Mouse (Mus musculus): ENCODE data around the gene Zc3h10. TPM values are rescaled to one million over a fixed set of nuclear protein-coding genes. Genes with fewer than 3 reads are reported as not detected.
"Not testable (repeated sequence)": the region's sequence is repeated elsewhere in the genome, so short reads cannot be mapped to it uniquely, and the experiment has no call there.

Zc3h10 gene
- polyA plus RNA-seq, 1 experiment: 15.2 TPM

DNA sequence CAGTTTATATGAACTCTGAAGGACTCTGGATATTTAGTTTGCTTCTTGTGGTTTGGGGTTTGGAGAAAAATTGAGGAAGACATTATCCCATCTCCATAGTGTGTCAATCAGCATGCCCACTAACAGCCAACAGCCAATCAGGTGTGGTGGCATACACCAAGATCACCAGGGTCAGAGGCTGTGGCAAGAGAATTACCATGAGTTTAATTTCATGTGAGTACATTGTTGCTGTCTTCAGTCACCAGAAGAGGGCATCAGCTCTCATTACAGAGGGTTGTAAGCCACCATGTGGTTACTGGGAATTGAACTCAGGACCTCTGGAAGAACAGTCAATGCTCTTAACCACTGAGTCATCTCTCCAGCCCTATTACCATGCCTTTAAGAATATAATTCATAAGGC is 8.7 kb upstream of the Zc3h10 start:
- Histone ChIP-seq H3K27ac (ENCODE audit: insufficient read depth, low read depth, low read length) (no peak overlapping the region), H3K4me1 (ENCODE audit: control insufficient read depth, insufficient read depth, insufficient read length, low read length) (no peaks in the 10 kb centered on the region), H3K27me3 (ENCODE audit: control insufficient read depth, insufficient read depth, low read length) (no peaks in the 10 kb centered on the region), H3K36me3 (ENCODE audit: control insufficient read depth, insufficient read depth, low read length) (peaks cover 33% of the 10 kb centered on the region), H3K4me3 (ENCODE audit: low read depth, low read length) (no peak overlapping the region)
- no peak for TF ChIP-seq POLR2A (IDR thresholded peaks at IDR 0.05; ENCODE audit: low read depth, low read length)
- no peak for TF ChIP-seq CTCF (IDR thresholded peaks at IDR 0.05; ENCODE audit: extremely low read depth, insufficient read length, insufficient replicate concordance, low read depth, low read length)

GRCm38 (mm10) chr10:128555567-128555966 is 8.0 kb upstream of the Zc3h10 start:
- H3K4me1 ChIP-seq (ENCODE audit: control insufficient read depth, insufficient read depth, insufficient read length, low read length); H3K4me3 ChIP-seq (ENCODE audit: low read depth, low read length); H3K27me3 ChIP-seq (ENCODE audit: control insufficient read depth, insufficient read depth, low read length); H3K27ac ChIP-seq (ENCODE audit: insufficient read depth, low read depth, low read length): not testable (repeated sequence)
- 81% methylated on average over 1 of the region's 1 CpGs for WGBS
- H3K36me3 ChIP-seq (ENCODE audit: control insufficient read depth, insufficient read depth, low read length): peaks cover 28% of the 10 kb centered on the region

DNA sequence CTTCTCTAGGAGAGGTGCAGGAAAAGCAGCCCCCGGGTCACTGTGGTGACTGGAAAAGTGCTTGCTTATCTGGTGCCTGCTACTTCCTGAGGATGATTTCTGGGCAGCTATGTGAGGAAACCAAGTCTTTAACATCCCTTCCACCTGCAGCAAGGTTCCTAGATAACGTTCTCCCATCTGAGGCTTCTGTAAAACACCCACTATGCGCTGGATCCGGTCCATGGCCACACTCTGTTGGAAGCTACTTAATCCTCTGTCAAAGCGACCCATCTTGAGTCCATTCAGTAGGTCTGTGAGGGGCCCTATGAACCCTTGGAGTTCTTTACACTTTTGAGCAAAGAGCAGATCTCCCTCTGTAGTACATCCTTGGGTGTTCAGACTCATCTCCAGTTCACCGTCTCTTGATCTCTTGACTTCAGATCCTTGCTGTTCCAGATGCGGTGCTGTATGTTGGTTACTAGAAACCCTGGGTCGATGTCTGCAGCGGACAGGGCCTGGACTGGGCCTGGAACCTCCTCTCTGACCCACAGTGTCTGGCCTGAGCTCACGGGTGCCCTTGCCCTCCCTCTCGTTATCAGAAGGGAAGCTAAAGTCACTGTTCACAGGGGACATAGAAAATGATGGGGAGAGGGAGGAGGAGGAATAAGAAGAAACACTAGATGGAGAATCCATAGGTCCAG is 2.7 kb upstream of the Zc3h10 start:
- not testable (repeated sequence) for H3K36me3 ChIP-seq (ENCODE audit: control insufficient read depth, insufficient read depth, low read length); H3K27ac ChIP-seq (ENCODE audit: insufficient read depth, low read depth, low read length); H3K4me3 ChIP-seq (ENCODE audit: low read depth, low read length); H3K4me1 ChIP-seq (ENCODE audit: control insufficient read depth, insufficient read depth, insufficient read length, low read length); H3K27me3 ChIP-seq (ENCODE audit: control insufficient read depth, insufficient read depth, low read length)
- WGBS: 90% methylated on average over 11 of the region's 11 CpGs

DNA sequence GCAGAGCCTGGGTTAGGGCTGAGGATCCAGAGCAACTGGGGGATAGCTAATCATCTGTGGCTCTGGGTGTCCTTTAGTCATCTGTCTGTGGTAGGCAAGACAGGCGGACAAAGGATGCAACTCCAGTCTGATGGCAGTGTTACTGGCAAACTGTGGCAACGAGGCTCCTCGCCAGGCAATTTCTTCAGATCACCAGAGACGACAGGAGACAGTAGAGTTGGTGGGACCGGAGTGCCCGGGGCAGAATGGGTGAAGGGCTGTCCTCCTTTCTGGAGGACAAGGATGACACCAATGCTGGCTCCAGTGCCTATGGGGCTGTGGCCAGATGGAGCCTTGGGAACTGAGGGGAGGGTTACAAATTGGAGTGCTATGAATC is 2.1 kb upstream of the Zc3h10 start:
- H3K27me3 ChIP-seq (ENCODE audit: control insufficient read depth, insufficient read depth, low read length); H3K36me3 ChIP-seq (ENCODE audit: control insufficient read depth, insufficient read depth, low read length); H3K27ac ChIP-seq (ENCODE audit: insufficient read depth, low read depth, low read length); H3K4me1 ChIP-seq (ENCODE audit: control insufficient read depth, insufficient read depth, insufficient read length, low read length); H3K4me3 ChIP-seq (ENCODE audit: low read depth, low read length): not testable (repeated sequence)
- 57% methylated on average over 6 of the region's 6 CpGs for WGBS

DNA sequence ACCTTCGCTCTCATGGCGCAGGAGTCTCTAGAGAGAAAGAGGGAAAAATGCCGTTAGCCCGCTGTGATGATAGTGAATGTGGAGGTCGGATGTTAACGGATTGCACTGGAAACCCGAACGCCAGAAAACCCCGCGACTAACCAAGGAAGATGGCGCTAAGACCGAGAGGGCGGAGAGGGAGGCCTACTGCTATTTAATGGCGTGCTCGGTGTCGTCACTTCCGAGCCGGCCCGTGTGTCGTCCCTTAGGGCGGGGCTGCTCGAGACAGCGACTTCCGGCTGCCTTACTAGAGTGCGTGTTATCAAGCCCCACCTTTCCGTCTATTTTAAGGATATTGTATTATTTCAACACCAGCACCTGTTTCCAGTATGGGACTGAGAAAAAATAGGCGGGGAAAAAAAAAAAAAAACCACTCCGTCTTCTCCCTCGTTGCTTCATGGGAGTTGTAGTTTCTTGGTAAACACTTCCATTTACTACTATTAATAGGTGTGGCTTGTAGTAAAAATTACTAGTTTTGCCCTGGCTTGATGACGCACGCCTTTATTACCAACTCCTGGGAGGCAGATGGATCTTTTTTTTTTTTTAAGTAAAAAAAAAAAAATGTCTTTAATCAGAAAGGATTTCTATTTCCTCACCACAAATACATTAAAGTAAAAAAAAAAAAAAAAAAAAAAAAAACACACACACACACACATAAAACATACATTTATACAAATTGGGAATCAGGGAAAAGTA is 1.5 kb upstream of the Zc3h10 start, which contains the start of gene Rpl41:
Rpl41 (minus strand) TSS at position 359 of the 735 bp plus-strand sequence.
- Histone ChIP-seq H3K36me3 (ENCODE audit: control insufficient read depth, insufficient read depth, low read length) (peaks cover 13% of the 10 kb centered on the region), H3K4me3 (ENCODE audit: low read depth, low read length) (peak within 1 kb of the TSS; percentile 85), H3K4me1 (ENCODE audit: control insufficient read depth, insufficient read depth, insufficient read length, low read length) (peaks cover 2% of the 10 kb centered on the region; the same call in 1 of the 2 replicates), H3K27ac (ENCODE audit: insufficient read depth, low read depth, low read length) (peak within 1 kb of the TSS; percentile 73), H3K27me3 (ENCODE audit: control insufficient read depth, insufficient read depth, low read length) (no peaks in the 10 kb centered on the region)
- TF ChIP-seq POLR2A (IDR thresholded peaks at IDR 0.05; ENCODE audit: low read depth, low read length) (peak; percentile 95), CTCF (IDR thresholded peaks at IDR 0.05; ENCODE audit: extremely low read depth, insufficient read length, insufficient replicate concordance, low read depth, low read length) (no peak)
- WGBS: under 1% methylated on average over 31 of the region's 31 CpGs

DNA sequence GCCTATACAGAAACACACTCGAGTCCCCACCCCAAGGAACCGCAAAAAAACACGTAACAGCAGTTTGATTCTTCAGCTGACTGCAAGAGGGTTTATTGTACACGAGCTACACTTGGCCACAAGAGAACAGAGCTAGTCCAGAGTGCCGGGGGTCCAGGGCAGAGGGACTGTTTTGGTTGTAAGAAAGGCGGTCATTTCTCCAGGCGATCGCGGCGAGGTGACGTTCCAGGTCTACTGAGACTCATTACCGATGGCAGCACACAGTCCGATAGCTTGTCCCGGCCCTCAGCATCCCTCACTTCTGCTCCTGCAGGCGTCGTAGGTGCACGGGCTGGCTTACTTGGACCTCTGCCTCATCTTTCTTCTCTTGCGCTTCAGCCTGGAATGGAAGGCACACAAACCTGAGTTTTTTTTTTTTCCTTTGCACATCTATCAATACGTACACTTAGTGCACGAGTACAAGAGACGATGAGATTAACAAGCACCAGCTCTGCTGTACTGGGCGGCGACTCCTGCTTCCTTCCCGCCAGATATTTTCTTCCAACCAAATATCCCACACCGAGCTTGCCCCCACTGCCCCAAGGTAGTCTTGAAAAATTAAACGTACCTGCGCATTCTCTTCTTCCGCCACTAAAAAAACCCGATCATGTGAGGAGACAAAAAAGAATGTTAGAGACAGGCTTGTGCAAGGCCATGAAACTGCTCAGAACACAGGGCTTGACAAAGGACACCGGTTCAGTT is 647 bp upstream of the Zc3h10 start:
- not testable (repeated sequence) for H3K4me1 ChIP-seq (ENCODE audit: control insufficient read depth, insufficient read depth, insufficient read length, low read length); H3K27me3 ChIP-seq (ENCODE audit: control insufficient read depth, insufficient read depth, low read length)
- Histone ChIP-seq H3K27ac (ENCODE audit: insufficient read depth, low read depth, low read length) (peak overlapping the region; percentile 73), H3K4me3 (ENCODE audit: low read depth, low read length) (peak overlapping the region; percentile 85), H3K36me3 (ENCODE audit: control insufficient read depth, insufficient read depth, low read length) (peaks cover 20% of the 10 kb centered on the region)
- WGBS: 2% methylated on average over 30 of the region's 30 CpGs

DNA sequence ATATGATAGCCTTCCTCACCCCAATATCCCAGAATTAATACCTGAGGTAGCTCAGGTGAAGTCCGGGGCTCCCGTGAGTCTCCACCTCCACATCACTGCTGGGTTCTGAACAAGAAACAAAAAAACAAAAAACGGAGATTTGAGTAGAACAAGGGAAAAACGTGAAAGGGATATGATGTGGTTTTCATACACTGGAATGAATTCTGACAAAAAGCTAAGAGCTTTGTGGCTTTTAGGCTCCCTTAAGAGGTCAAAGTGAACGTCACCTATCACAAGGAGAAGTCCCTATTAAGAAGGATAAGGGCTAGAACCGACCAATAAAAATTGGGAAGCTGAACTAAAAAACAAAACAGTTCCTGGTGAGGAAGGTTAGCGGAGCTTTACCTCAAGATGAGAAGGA is 787 bp downstream of the Zc3h10 start:
- Histone ChIP-seq H3K4me1 (ENCODE audit: control insufficient read depth, insufficient read depth, insufficient read length, low read length) (peaks cover 2% of the 10 kb centered on the region; the same call in 1 of the 2 replicates), H3K4me3 (ENCODE audit: low read depth, low read length) (peak overlapping the region; percentile 85), H3K36me3 (ENCODE audit: control insufficient read depth, insufficient read depth, low read length) (peaks cover 24% of the 10 kb centered on the region), H3K27ac (ENCODE audit: insufficient read depth, low read depth, low read length) (peak overlapping the region; percentile 87), H3K27me3 (ENCODE audit: control insufficient read depth, insufficient read depth, low read length) (no peaks in the 10 kb centered on the region)
- TF ChIP-seq CTCF (IDR thresholded peaks at IDR 0.05; ENCODE audit: extremely low read depth, insufficient read length, insufficient replicate concordance, low read depth, low read length): no peak
- TF ChIP-seq POLR2A (IDR thresholded peaks at IDR 0.05; ENCODE audit: low read depth, low read length): no peak
- 3% methylated on average over 7 of the region's 7 CpGs for WGBS

All from small intestine, adult 2 months (tissue).